Mouse (Mus musculus): ENCODE results near the gene Kcnh6. TPM values are rescaled to one million over a fixed set of nuclear protein-coding genes. Genes with fewer than 3 reads are reported as not detected.
A peak's percentile ranks its signal among the peaks of the same experiment; 100 is the strongest.

Kcnh6 gene
- total RNA-seq (2021): under 1 TPM; 0.60 to 0.98 TPM
- long read RNA-seq, experiment 1: 0 reads
- long read RNA-seq, experiment 2, partial matches to known transcripts: 1 of 2 reads
- long read RNA-seq, experiment 2, other reads (novel, unspliced or antisense): 1 of 2 reads

- DNase-seq (ENCODE audit: low spot score in 2 of 2): no peak
These were observed at the start of gene Kcnh6 for GRCm38 (mm10) chr11:106007821-106008220. TSS of gene Kcnh6 (plus strand) at chr11:106008124.

- DNase-seq (ENCODE audit: low spot score in 2 of 2): no peak
These were observed 49.4 kb upstream of the Kcnh6 start for GRCm38 (mm10) chr11:105958566-105958965.

- peak in 1 of 2 experiments; percentile 37 for DNase-seq (ENCODE audit: low spot score in 2 of 2)
These were observed 48.6 kb upstream of the Kcnh6 start for GRCm38 (mm10) chr11:105959355-105959754.

- no peak for DNase-seq (ENCODE audit: low spot score in 2 of 2)
These were observed 43.2 kb upstream of the Kcnh6 start for GRCm38 (mm10) chr11:105964691-105965090.

- DNase-seq (ENCODE audit: low spot score in 2 of 2): no peak
These were observed 41.6 kb upstream of the Kcnh6 start for GRCm38 (mm10) chr11:105966288-105966687.

GRCm38 (mm10) chr11:105967741-105968574, 40.0 kb upstream of the Kcnh6 start, which contains the start of gene Ace:
TSS of gene Ace (plus strand) at chr11:105967945.
- DNase-seq (ENCODE audit: low spot score in 2 of 2): no peak

GRCm38 (mm10) chr11:105968948-105969347, 39.0 kb upstream of the Kcnh6 start:
- DNase-seq (ENCODE audit: low spot score in 2 of 2): no peak

- no peak for DNase-seq (ENCODE audit: low spot score in 2 of 2)
These were observed 38.4 kb upstream of the Kcnh6 start for GRCm38 (mm10) chr11:105969516-105969915.

GRCm38 (mm10) chr11:105974593-105974992, 33.3 kb upstream of the Kcnh6 start:
- no peak for DNase-seq (ENCODE audit: low spot score in 2 of 2)

- DNase-seq (ENCODE audit: low spot score in 2 of 2): no peak
These were observed 32.9 kb upstream of the Kcnh6 start for GRCm38 (mm10) chr11:105975050-105975449.

GRCm38 (mm10) chr11:105975636-105976035, 32.3 kb upstream of the Kcnh6 start:
- no peak for DNase-seq (ENCODE audit: low spot score in 2 of 2)

GRCm38 (mm10) chr11:105978232-105978631, 29.7 kb upstream of the Kcnh6 start:
- no peak for DNase-seq (ENCODE audit: low spot score in 2 of 2)

GRCm38 (mm10) chr11:105978634-105979033, 29.3 kb upstream of the Kcnh6 start:
- DNase-seq (ENCODE audit: low spot score in 2 of 2): no peak

- DNase-seq (ENCODE audit: low spot score in 2 of 2): no peak
These were observed 23.5 kb upstream of the Kcnh6 start for GRCm38 (mm10) chr11:105984452-105984851.

- no peak for DNase-seq (ENCODE audit: low spot score in 2 of 2)
These were observed 20.5 kb upstream of the Kcnh6 start for GRCm38 (mm10) chr11:105987446-105987845.

GRCm38 (mm10) chr11:105989446-105989845, 18.5 kb upstream of the Kcnh6 start:
- no peak for DNase-seq (ENCODE audit: low spot score in 2 of 2)

- no peak for DNase-seq (ENCODE audit: low spot score in 2 of 2)
These were observed 17.7 kb upstream of the Kcnh6 start for GRCm38 (mm10) chr11:105990231-105990630.

- DNase-seq (ENCODE audit: low spot score in 2 of 2): no peak
These were observed 13.5 kb upstream of the Kcnh6 start, which contains the start of gene Ace3 for GRCm38 (mm10) chr11:105994375-105994774. TSS of gene Ace3 (plus strand) at chr11:105994675.

- DNase-seq (ENCODE audit: low spot score in 2 of 2): no peak
These were observed 7.9 kb upstream of the Kcnh6 start for GRCm38 (mm10) chr11:106000062-106000461.

GRCm38 (mm10) chr11:106001718-106002117, 6.2 kb upstream of the Kcnh6 start:
- DNase-seq (ENCODE audit: low spot score in 2 of 2): peak in 1 of 2 experiments; percentile 40

- DNase-seq (ENCODE audit: low spot score in 2 of 2): no peak
These were observed 3.3 kb upstream of the Kcnh6 start for GRCm38 (mm10) chr11:106004576-106004975.

GRCm38 (mm10) chr11:106005970-106006369, 2.0 kb upstream of the Kcnh6 start:
- DNase-seq (ENCODE audit: low spot score in 2 of 2): no peak

GRCm38 (mm10) chr11:106012711-106013110, 4.8 kb downstream of the Kcnh6 start:
- DNase-seq (ENCODE audit: low spot score in 2 of 2): no peak

All from layer of hippocampus, postnatal 14 days (tissue).